Mouse (Mus musculus) heart, embryonic 11.5 days (tissue): ENCODE results near the gene Creb5. TPM values are rescaled to one million over a fixed set of nuclear protein-coding genes. Genes with fewer than 3 reads are reported as not detected.

Source experiments
- ATAC-seq: fragments of 200-750 bp; cut with Nextera tagmentation; replicated peaks from 2 replicates; pipeline ENCODE4 v1.8.0; 2017; ENCODE audit warnings: moderate library complexity; ENCODE audit not compliant: insufficient number of reproducible peaks, low FRiP score, low TSS enrichment
- H3K27ac ChIP-seq: fragments of 300-500 bp; sonication (generic); 2 replicates; pipeline ENCODE4 v1.5.1; 2014; ENCODE audit warnings: mild to moderate bottlenecking, low read depth, low read length
- H3K27me3 ChIP-seq: fragments of 300-500 bp; sonication (generic); 2 replicates; pipeline ENCODE4 v1.6.1; 2014; ENCODE audit warnings: mild to moderate bottlenecking, low read length, mixed read lengths; ENCODE audit not compliant: control insufficient read depth, insufficient read depth
- H3K36me3 ChIP-seq: fragments of 300-500 bp; sonication (generic); 2 replicates; pipeline ENCODE4 v1.6.1; 2014; ENCODE audit warnings: mild to moderate bottlenecking, low read length, moderate library complexity, mixed read lengths; ENCODE audit not compliant: control insufficient read depth, insufficient read depth
- H3K4me1 ChIP-seq: fragments of 300-500 bp; sonication (generic); 2 replicates; pipeline ENCODE4 v1.6.1; 2014; ENCODE audit warnings: low read length; ENCODE audit not compliant: control insufficient read depth, insufficient read depth
- H3K4me2 ChIP-seq: fragments of 300-500 bp; sonication (generic); 2 replicates; pipeline ENCODE4 v1.6.1; 2014; ENCODE audit warnings: mild to moderate bottlenecking, moderate library complexity
- H3K4me3 ChIP-seq: fragments of 300-500 bp; sonication (generic); 2 replicates; pipeline ENCODE4 v1.5.1; 2014; ENCODE audit warnings: low read depth, low read length
- H3K9ac ChIP-seq: fragments of 300-500 bp; sonication (generic); 2 replicates; pipeline ENCODE4 v1.6.1; 2014; ENCODE audit warnings: mild to moderate bottlenecking, low read depth, low read length, moderate library complexity
- H3K9me3 ChIP-seq: fragments of 300-500 bp; sonication (generic); replicated peaks from 2 replicates; pipeline ENCODE4 v1.6.1; 2016; ENCODE audit warnings: low read length; ENCODE audit not compliant: control insufficient read depth
- WGBS: fragments of 180-500 bp; shearing (Covaris S2); extraction: QIAGEN DNeasy Blood & Tissue Kit; methylation state at CpG from one replicate; pipeline ENCODE4 v1.1.7; 2014; ENCODE audit not compliant: insufficient replicate concordance; 5-methylcytosine and 5-hydroxymethylcytosine counted together
- polyA plus RNA-seq: library from polyadenylated mRNA; unstranded; fragments of >200 nt; fragmentation: Nextera tagmentation; extraction: Ambion mirVana; gene quantifications from 2 replicates; pipeline ENCODE4 v1.2.1, GENCODE M21; 2014

Creb5 gene
- polyA plus RNA-seq, 1 experiment from 2014 or later, result 30.3 TPM

- WGBS, result 59% methylated on average over 4 of the region's 4 CpGs
- Histone ChIP-seq H3K9me3 (no peaks in the 10 kb centered on the region), H3K4me3 (no peak overlapping the region), H3K27me3 (no peaks in the 10 kb centered on the region), H3K27ac (no peak overlapping the region), H3K4me1 (no peaks in the 10 kb centered on the region), H3K36me3 (no peaks in the 10 kb centered on the region), H3K9ac (no peak overlapping the region), H3K4me2 (no peak overlapping the region)
- ATAC-seq, result no peak
These were observed 370.4 kb downstream of the Creb5 start for GRCm38 (mm10) chr6:53657483-53657882.

- ATAC-seq, result no peak
- no peaks in the 10 kb centered on the region for H3K4me1 ChIP-seq
- 67% methylated on average over 11 of the region's 11 CpGs for WGBS
- no peaks in the 10 kb centered on the region for H3K36me3 ChIP-seq
- H3K27ac ChIP-seq, result no peak overlapping the region
- H3K4me3 ChIP-seq, result no peak overlapping the region
- no peak overlapping the region for H3K4me2 ChIP-seq
- H3K27me3 ChIP-seq, result no peaks in the 10 kb centered on the region
- H3K9ac ChIP-seq, result no peak overlapping the region
- no peaks in the 10 kb centered on the region for H3K9me3 ChIP-seq
These were observed 376.1 kb downstream of the Creb5 start for GRCm38 (mm10) chr6:53662858-53663833.

- no peak overlapping the region for H3K4me2 ChIP-seq
- H3K27me3 ChIP-seq, result no peaks in the 10 kb centered on the region
- 42% methylated on average over 1 of the region's 1 CpGs for WGBS
- no peaks in the 10 kb centered on the region for H3K36me3 ChIP-seq
- H3K27ac ChIP-seq, result no peak overlapping the region
- no peak overlapping the region for H3K9ac ChIP-seq
- H3K4me3 ChIP-seq, result no peak overlapping the region
- H3K9me3 ChIP-seq, result no peaks in the 10 kb centered on the region
- H3K4me1 ChIP-seq, result no peaks in the 10 kb centered on the region
- no peak for ATAC-seq
These were observed 377.7 kb downstream of the Creb5 start for GRCm38 (mm10) chr6:53664759-53665158.

GRCm38 (mm10) chr6:53666503-53666902 lies 379.4 kb downstream of the Creb5 start:
- Histone ChIP-seq H3K27me3 (no peaks in the 10 kb centered on the region), H3K4me1 (no peaks in the 10 kb centered on the region), H3K4me2 (no peak overlapping the region), H3K9ac (no peak overlapping the region), H3K9me3 (no peaks in the 10 kb centered on the region), H3K4me3 (no peak overlapping the region), H3K36me3 (no peaks in the 10 kb centered on the region), H3K27ac (no peak overlapping the region)
- 57% methylated on average over 5 of the region's 5 CpGs for WGBS
- no peak for ATAC-seq

- H3K4me3 ChIP-seq, result no peak overlapping the region
- no peak overlapping the region for H3K4me2 ChIP-seq
- no peak overlapping the region for H3K9ac ChIP-seq
- no peak for ATAC-seq
- H3K27me3 ChIP-seq, result no peaks in the 10 kb centered on the region
- no peak overlapping the region for H3K27ac ChIP-seq
- H3K9me3 ChIP-seq, result no peaks in the 10 kb centered on the region
- no peaks in the 10 kb centered on the region; the same call in 1 of the 2 replicates for H3K36me3 ChIP-seq
- 84% methylated on average over 1 of the region's 1 CpGs for WGBS
- H3K4me1 ChIP-seq, result no peaks in the 10 kb centered on the region
These were observed 391.2 kb downstream of the Creb5 start for GRCm38 (mm10) chr6:53678307-53678706.

- Histone ChIP-seq H3K9me3 (no peaks in the 10 kb centered on the region), H3K4me3 (no peak overlapping the region), H3K9ac (no peak overlapping the region), H3K36me3 (no peaks in the 10 kb centered on the region; the same call in 1 of the 2 replicates), H3K27me3 (no peaks in the 10 kb centered on the region), H3K27ac (no peak overlapping the region), H3K4me2 (no peak overlapping the region), H3K4me1 (no peaks in the 10 kb centered on the region)
- no peak for ATAC-seq
- 80% methylated on average over 8 of the region's 8 CpGs for WGBS
These were observed 393.0 kb downstream of the Creb5 start for GRCm38 (mm10) chr6:53680046-53680445.

- Histone ChIP-seq H3K4me1 (no peaks in the 10 kb centered on the region), H3K36me3 (no peaks in the 10 kb centered on the region; the same call in 1 of the 2 replicates), H3K27ac (no peak overlapping the region), H3K4me3 (no peak overlapping the region), H3K4me2 (no peak overlapping the region), H3K27me3 (no peaks in the 10 kb centered on the region), H3K9me3 (no peaks in the 10 kb centered on the region), H3K9ac (no peak overlapping the region)
- ATAC-seq, result no peak
- 58% methylated on average over 2 of the region's 2 CpGs for WGBS
These were observed 397.3 kb downstream of the Creb5 start for GRCm38 (mm10) chr6:53684416-53684815.

GRCm38 (mm10) chr6:53685323-53685722 lies 398.3 kb downstream of the Creb5 start:
- ATAC-seq, result no peak
- no peak overlapping the region for H3K9ac ChIP-seq
- no peaks in the 10 kb centered on the region for H3K27me3 ChIP-seq
- WGBS, result 85% methylated on average over 14 of the region's 14 CpGs
- no peak overlapping the region for H3K4me2 ChIP-seq
- no peaks in the 10 kb centered on the region for H3K9me3 ChIP-seq
- no peaks in the 10 kb centered on the region; the same call in 1 of the 2 replicates for H3K36me3 ChIP-seq
- H3K4me1 ChIP-seq, result no peaks in the 10 kb centered on the region
- H3K27ac ChIP-seq, result no peak overlapping the region
- H3K4me3 ChIP-seq, result no peak overlapping the region
